Mouse (Mus musculus) granulocyte monocyte progenitor cell, adult 5-6 weeks (primary cell): ENCODE data around the gene Med13. TPM values are rescaled to one million over a fixed set of nuclear protein-coding genes. Genes with fewer than 3 reads are reported as not detected.
A peak's percentile ranks its signal among the peaks of the same experiment; 100 is the strongest.

Experiments used
- ATAC-seq: replicated peaks from 2 replicates; pipeline ENCODE4 v1.8.0; 2016; ENCODE audit warnings: mild to moderate bottlenecking, moderate TSS enrichment, inconsistent platforms; ENCODE audit not compliant: poor library complexity, severe bottlenecking
- total RNA-seq, 2 experiments: library from RNA; stranded (forward) in 1 of 2; stranded (reverse) in 1 of 2; fragments of 200-712, 200-1000 nt in 1 of 2; fragments of >200 nt in 1 of 2; fragmentation: Nextera tagmentation in 1 of 2; gene quantifications; 2 replicates each; pipeline ENCODE4 v1.2.3; 2014 to 2017

The Med13 gene
- total RNA-seq (2014; fragmentation: Nextera tagmentation) (44.2 and 50.8 TPM in 2 replicates), total RNA-seq (2017) (37.4 and 61.4 TPM in 2 replicates)

GRCm38 (mm10) chr11:86356854-86357788 is at the start of gene Med13:
TSS of gene Med13 (minus strand) at chr11:86357602.
- ATAC-seq: peak; percentile 30

- no peak for ATAC-seq
Observed at GRCm38 (mm10) chr11:86404590-86404989, 47.2 kb upstream of the Med13 start.

- ATAC-seq: no peak
Observed at GRCm38 (mm10) chr11:86403845-86404244, 46.4 kb upstream of the Med13 start.

- ATAC-seq: no peak; the same call in 1 of the 2 replicates
Observed at GRCm38 (mm10) chr11:86399241-86400107, 42.1 kb upstream of the Med13 start.

GRCm38 (mm10) chr11:86396950-86397594 is 39.7 kb upstream of the Med13 start:
- no peak for ATAC-seq

GRCm38 (mm10) chr11:86396518-86396917 is 39.1 kb upstream of the Med13 start:
- no peak for ATAC-seq

- ATAC-seq: peak; percentile 79
Observed at GRCm38 (mm10) chr11:86395513-86396125, 38.2 kb upstream of the Med13 start.

- no peak for ATAC-seq
Observed at GRCm38 (mm10) chr11:86395100-86395499, 37.7 kb upstream of the Med13 start.

- ATAC-seq: no peak
Observed at GRCm38 (mm10) chr11:86391687-86392086, 34.3 kb upstream of the Med13 start.

GRCm38 (mm10) chr11:86390308-86390707 is 32.9 kb upstream of the Med13 start:
- no peak for ATAC-seq

- ATAC-seq: no peak
Observed at GRCm38 (mm10) chr11:86389506-86389905, 32.1 kb upstream of the Med13 start.

- no peak for ATAC-seq
Observed at GRCm38 (mm10) chr11:86388821-86389480, 31.5 kb upstream of the Med13 start.

GRCm38 (mm10) chr11:86387121-86387893 is 29.9 kb upstream of the Med13 start:
- no peak for ATAC-seq

- ATAC-seq: no peak
Observed at GRCm38 (mm10) chr11:86386576-86386975, 29.2 kb upstream of the Med13 start.

GRCm38 (mm10) chr11:86385710-86386282 is 28.4 kb upstream of the Med13 start:
- ATAC-seq: no peak

- ATAC-seq: no peak
Observed at GRCm38 (mm10) chr11:86384141-86384540, 26.7 kb upstream of the Med13 start.

- no peak for ATAC-seq
Observed at GRCm38 (mm10) chr11:86382520-86383157, 25.2 kb upstream of the Med13 start.
